Mouse (Mus musculus) heart, adult 8-10 months (tissue): ENCODE data around the gene Klrb1c. TPM values are rescaled to one million over a fixed set of nuclear protein-coding genes. Genes with fewer than 3 reads are reported as not detected.
"Not testable (repeated sequence)": the region's sequence is repeated elsewhere in the genome, so short reads cannot be mapped to it uniquely, and the experiment has no call there.

ENCODE experiments used
- DNase-seq: peaks from one replicate; pipeline ENCODE4 v3.0.0; 2022; ENCODE audit warnings: low spot score
- total RNA-seq, 4 experiments: library from RNA; stranded (reverse); gene quantifications; 2 replicates each; pipeline ENCODE4 v1.2.4; 2022

Klrb1c gene
- total RNA-seq, 4 experiments from 2014 or later: 0.14 to 0.32 (median 0.31) TPM; not detected in 1

- no peak for DNase-seq
These were observed 29.6 kb downstream of the Klrb1c start for GRCm38 (mm10) chr6:128759221-128759950.

DNA sequence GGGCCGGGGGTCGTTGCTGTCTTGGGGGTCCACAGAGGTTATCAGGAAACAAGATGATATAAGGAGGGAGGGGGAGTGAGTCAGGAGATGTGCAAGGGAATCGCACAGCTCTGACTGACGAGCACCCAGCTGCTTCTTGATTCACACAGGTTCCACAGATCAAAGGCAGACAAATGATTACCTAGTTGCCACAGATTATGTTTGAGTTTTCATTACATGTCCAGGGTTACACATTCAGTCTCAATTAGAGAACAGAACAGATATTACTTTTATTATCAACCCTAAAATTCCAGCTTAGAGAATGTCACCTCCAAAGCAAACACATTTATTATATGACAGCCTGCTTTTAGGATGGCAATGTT lies 33.6 kb downstream of the Klrb1c start:
- DNase-seq: not testable (repeated sequence)

- not testable (repeated sequence) for DNase-seq
These were observed 34.1 kb downstream of the Klrb1c start for GRCm38 (mm10) chr6:128754748-128755401.

DNA sequence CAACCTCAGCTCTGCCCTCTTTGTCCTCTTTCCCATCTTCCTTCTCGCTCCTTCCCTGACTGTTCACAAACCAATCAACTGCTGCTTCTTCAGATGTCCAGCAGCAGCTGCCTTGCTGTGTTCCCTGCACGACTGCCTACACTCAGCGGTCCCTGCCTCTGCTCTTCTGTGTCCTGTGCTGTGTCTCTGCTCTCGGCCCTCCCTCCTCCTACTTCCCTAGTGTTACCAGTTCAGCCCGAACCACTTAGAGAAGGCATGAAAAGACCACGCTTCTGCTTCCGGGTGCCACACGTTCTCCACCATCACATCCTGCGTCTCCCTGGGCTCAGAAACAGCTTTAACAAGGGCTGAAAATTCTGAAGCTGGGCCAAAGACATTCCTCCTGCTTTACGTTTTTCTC lies 34.8 kb downstream of the Klrb1c start:
- DNase-seq: not testable (repeated sequence)

GRCm38 (mm10) chr6:128753610-128754224 lies 35.3 kb downstream of the Klrb1c start:
- DNase-seq: peak; percentile 85

DNA sequence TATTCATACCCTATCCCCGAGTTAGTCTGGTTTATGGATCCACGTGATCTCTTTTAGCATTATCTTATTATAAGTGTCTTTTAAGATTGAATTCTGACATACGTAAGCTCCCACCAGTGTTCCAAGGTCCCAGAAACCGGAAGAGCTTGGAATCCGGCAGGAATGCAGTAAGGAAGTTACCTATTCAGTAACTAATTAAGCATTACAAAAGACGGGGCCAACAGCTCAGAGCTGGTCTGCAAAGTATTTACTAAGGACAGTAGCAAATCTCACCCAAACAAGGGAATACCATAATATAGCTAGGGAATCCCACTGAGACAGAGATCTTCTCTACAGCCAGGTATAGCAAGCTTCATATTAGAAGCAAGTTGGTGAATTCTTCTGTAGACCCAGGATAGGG lies 42.0 kb downstream of the Klrb1c start:
- DNase-seq: not testable (repeated sequence)

DNA sequence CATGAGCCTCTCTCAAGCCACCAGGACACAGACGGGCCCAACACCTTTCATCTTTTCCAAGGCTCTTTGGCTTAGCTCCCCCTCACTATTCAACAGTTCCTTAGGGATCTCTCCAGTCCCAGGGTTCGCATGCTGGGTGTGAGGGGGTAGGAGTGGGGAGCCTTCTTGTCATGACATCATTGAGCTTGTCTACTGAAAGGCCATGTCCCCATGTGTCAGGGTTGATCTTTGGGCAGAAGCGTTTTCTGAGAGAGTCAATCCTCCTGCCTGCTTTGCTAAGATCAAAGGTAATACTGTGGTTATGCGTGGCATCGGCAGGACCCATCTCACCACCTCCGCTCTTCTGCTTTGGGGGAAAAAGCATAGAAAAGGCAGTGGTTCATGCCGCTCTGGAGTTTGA lies 51.6 kb downstream of the Klrb1c start:
- DNase-seq: no peak

GRCm38 (mm10) chr6:128736100-128736499 lies 52.9 kb downstream of the Klrb1c start:
- DNase-seq: no peak

- DNase-seq: no peak
These were observed 54.1 kb downstream of the Klrb1c start for GRCm38 (mm10) chr6:128734896-128735295.

DNA sequence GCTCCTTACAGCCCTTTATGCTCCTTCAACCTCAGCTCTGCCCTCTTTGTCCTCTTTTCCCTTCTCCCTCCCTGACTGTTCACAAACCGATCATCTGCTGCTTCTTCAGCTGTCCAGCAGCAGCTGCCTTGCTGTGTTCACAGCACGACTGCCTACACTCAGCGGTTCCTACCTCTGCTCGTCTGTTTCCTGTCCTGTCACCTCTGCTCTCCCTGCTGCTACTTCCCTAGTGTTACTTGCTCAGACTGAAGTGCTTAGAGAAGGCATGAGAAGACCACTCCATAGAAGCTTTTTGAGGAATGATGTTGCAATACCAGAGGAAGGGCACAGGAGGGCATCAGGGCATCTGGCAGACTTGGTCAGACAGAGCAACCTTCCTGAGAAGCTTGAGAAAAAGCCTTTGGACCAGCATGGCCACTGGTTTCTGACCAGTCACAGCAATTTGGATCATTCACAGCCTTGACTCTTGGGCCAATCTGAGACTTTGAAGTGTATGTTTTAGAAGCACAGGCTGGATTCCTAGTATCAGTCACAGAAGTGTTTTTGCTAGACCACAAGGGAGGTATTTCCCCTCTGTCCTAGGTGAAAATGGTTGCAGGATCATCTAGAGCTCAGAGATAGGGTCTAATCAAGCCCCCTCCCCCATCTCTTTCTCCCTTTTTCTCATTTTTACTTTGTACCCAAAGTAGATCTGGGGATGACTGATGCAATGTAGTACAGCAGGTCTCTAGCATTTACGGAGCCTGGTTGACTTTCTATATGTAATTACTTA lies 54.9 kb downstream of the Klrb1c start:
- DNase-seq: no peak

DNA sequence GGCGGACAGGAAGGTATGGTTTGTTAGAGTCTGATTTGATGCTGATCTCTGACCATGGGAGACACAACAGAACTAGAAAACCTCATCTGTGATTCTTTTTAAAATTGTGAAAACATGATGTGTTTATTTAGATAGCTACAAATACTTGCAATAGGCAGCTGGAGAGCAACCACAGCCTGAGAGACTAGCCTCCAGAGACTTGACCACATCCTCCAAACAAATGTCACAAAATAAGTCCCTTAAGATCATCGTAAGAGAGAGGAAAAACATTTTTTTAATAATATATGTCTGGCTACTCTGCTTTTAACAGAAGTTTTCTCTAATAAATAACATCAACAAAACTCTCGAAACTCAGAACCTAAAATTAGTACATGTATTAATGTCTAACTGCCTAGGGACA lies 57.0 kb downstream of the Klrb1c start:
- peak; percentile 10 for DNase-seq

Other genes starting within 250 kb of the Klrb1c start
- gene A2ml1, start 207.6 kb downstream of the Klrb1c start, total RNA-seq: under 1 TPM in 1 of 4 experiments, not detected in 3; 0.14 TPM
- not detected for gene Klrb1a, start 165.7 kb downstream of the Klrb1c start, total RNA-seq
- gene Clec2h, start 126.8 kb downstream of the Klrb1c start, total RNA-seq: under 1 TPM in 2 of 4 experiments, not detected in 2; 0.50 to 0.75 TPM
- gene Klrb1, start 66.2 kb downstream of the Klrb1c start, total RNA-seq: not detected
- gene Gm44511, start 37.1 kb upstream of the Klrb1c start, total RNA-seq: not detected
- not detected for gene Klrb1b, start 37.1 kb upstream of the Klrb1c start, total RNA-seq
- gene Clec2i, start 98.4 kb upstream of the Klrb1c start, total RNA-seq: under 1 TPM in 1 of 4 experiments, not detected in 3; 0.27 TPM
- under 1 TPM; 0.22 to 0.38 (median 0.25) TPM for gene BC035044, start 101.9 kb upstream of the Klrb1c start, total RNA-seq
- gene Clec2g, start 145.2 kb upstream of the Klrb1c start, total RNA-seq: 1 to 10 TPM; 1.2 to 2.7 (median 1.3) TPM